9 mouse cellular contexts compared by ENCODE assay signal in genomic region chr1:87828185-87828584, GRCm38 (mm10). TPM values are rescaled to one million over a fixed set of nuclear protein-coding genes. Genes with fewer than 3 reads are reported as not detected.
A peak's percentile ranks its signal among the peaks of the same experiment; 100 is the strongest.
DNase-seq lines count a peak whose midpoint lies in the region; ATAC-seq and TF ChIP-seq lines count a peak whose summit lies in the region.
"Had no signal": no experiment of that assay in that cellular context is flagged by ENCODE, and none has a peak within 500 bp of the region (broad histone marks: within the 10 kb centered on the region; RNA-seq: fewer than 3 reads in every experiment).

No protein-coding gene starts in this region.

- H3K27me3 ChIP-seq in liver, embryonic 14.5 days (ENCODE audit: control insufficient read depth, insufficient read depth, low read length), result no peaks in the 10 kb centered on the region
- no peaks in the 10 kb centered on the region for H3K27me3 ChIP-seq in spleen, adult 2 months (ENCODE audit: control insufficient read depth, insufficient read depth, low read length)
- no peaks in the 10 kb centered on the region for H3K27me3 ChIP-seq in forebrain, postnatal 0 days (ENCODE audit: insufficient read depth, low read length)
- H3K27me3 ChIP-seq: liver, embryonic 13.5 days had no signal

- H3K4me3 ChIP-seq in gastrocnemius, adult 2 months, result no peak overlapping the region
- no peak overlapping the region for H3K4me3 ChIP-seq in liver, embryonic 14.5 days (ENCODE audit: insufficient read depth in 1 of 2, low read depth in 2 of 2, low read length in 2 of 2)
- H3K4me3 ChIP-seq in spleen, adult 2 months (ENCODE audit: extremely low read depth, insufficient read depth, insufficient read length), result peak overlapping the region; percentile 10; the same call in 1 of the 2 replicates
- no peak overlapping the region for H3K4me3 ChIP-seq in forebrain, postnatal 0 days (ENCODE audit: low read depth, low read length)
- H3K4me3 ChIP-seq: liver, embryonic 13.5 days had no signal

- intact Hi-C loops in gastrocnemius, adult 2 months (cut with DNase I), result no loop called here
- intact Hi-C loops in left cerebral cortex, postnatal 10 days (cut with DNase I), result no loop called here

- ATAC-seq in liver, embryonic 14.5 days (ENCODE audit: insufficient read depth), result no peak
- no peak for ATAC-seq in forebrain, postnatal 0 days

- peak overlapping the region; percentile 48 for H3K27ac ChIP-seq in gastrocnemius, adult 2 months
- no peak overlapping the region for H3K27ac ChIP-seq in liver, embryonic 14.5 days
- H3K27ac ChIP-seq in spleen, adult 2 months (ENCODE audit: insufficient read depth, low read length), result peak overlapping the region; percentile 98
- no peak overlapping the region for H3K27ac ChIP-seq in forebrain, postnatal 0 days (ENCODE audit: low read depth, low read length)
- H3K27ac ChIP-seq: liver, embryonic 13.5 days had no signal

- peak; percentile 67 for TF ChIP-seq POLR2A in spleen, adult 2 months (IDR thresholded peaks at IDR 0.05; ENCODE audit: low read depth, low read length)

- peaks cover 0 to 17% of the 10 kb centered on the region in 2 experiments; a peak in 2 of 4 replicates for H3K4me1 ChIP-seq in liver, embryonic 14.5 days (replicated peaks; ENCODE audit: control insufficient read depth in 2 of 2, insufficient read depth in 2 of 2, low read length in 1 of 2)
- H3K4me1 ChIP-seq in spleen, adult 2 months (ENCODE audit: control insufficient read depth, insufficient read depth, insufficient read length), result peaks cover 19% of the 10 kb centered on the region
- H3K4me1 ChIP-seq in forebrain, postnatal 0 days (ENCODE audit: insufficient read depth), result no peaks in the 10 kb centered on the region

- H3K9ac ChIP-seq in liver, embryonic 14.5 days (replicated peaks), result no peak overlapping the region
- H3K9ac ChIP-seq in forebrain, postnatal 0 days, result no peak overlapping the region
- H3K9ac ChIP-seq: liver, embryonic 13.5 days had no signal

- no peaks in the 10 kb centered on the region for H3K36me3 ChIP-seq in liver, embryonic 14.5 days (replicated peaks; ENCODE audit: control insufficient read depth, insufficient read depth, low read depth)
- H3K36me3 ChIP-seq in spleen, adult 2 months (ENCODE audit: control insufficient read depth, insufficient read depth, low read length), result no peaks in the 10 kb centered on the region
- H3K36me3 ChIP-seq in forebrain, postnatal 0 days (ENCODE audit: insufficient read depth), result no peaks in the 10 kb centered on the region
- H3K36me3 ChIP-seq: liver, embryonic 13.5 days had no signal

- TF ChIP-seq EP300 in liver, embryonic 14.5 days (IDR thresholded peaks at IDR 0.05; ENCODE audit: low read depth), result no peak

- no peak overlapping the region for H3K4me2 ChIP-seq in liver, embryonic 14.5 days (ENCODE audit: low read depth)
- no peak overlapping the region for H3K4me2 ChIP-seq in forebrain, postnatal 0 days (ENCODE audit: low read depth)
- H3K4me2 ChIP-seq: liver, embryonic 13.5 days had no signal

- TF ChIP-seq CTCF in gastrocnemius, adult 2 months (IDR thresholded peaks at IDR 0.05), result no peak
- no peak for TF ChIP-seq CTCF in liver, embryonic 14.5 days (IDR thresholded peaks at IDR 0.05; ENCODE audit: low read depth)
- no peak for TF ChIP-seq CTCF in spleen, adult 2 months (IDR thresholded peaks at IDR 0.05; ENCODE audit: extremely low read depth, insufficient read depth, insufficient read length, insufficient replicate concordance)
- no peak for TF ChIP-seq CTCF in forebrain, postnatal 0 days (IDR thresholded peaks at IDR 0.05; ENCODE audit: low read depth)

- DNase-seq in gastrocnemius, adult 2 months, result peak; percentile 31
- no peak for DNase-seq in gastrocnemius, adult 8-10 months (ENCODE audit: low spot score in 2 of 2)
- peak; percentile 45 for DNase-seq in adrenal gland, postnatal 10 days
- peak in 2 of 3 experiments; percentile 11 to 37 for DNase-seq in liver, embryonic 14.5 days (ENCODE audit: low read depth in 3 of 3, low spot score in 3 of 3)
- DNase-seq in spleen, adult 2 months (ENCODE audit: low read depth in 1 of 2, low spot score in 2 of 2), result peak; percentile 84 to 96
- no peak for DNase-seq in forebrain, postnatal 0 days
- no peak for DNase-seq in left cerebral cortex, postnatal 10 days (ENCODE audit: extremely low spot score in 1 of 2, low spot score in 2 of 2)
- DNase-seq in testis, postnatal 14 days (ENCODE audit: low spot score), result no peak
- DNase-seq: liver, embryonic 13.5 days had no signal

- 20% methylated on average over 9 of the region's 9 CpGs for WGBS in liver, embryonic 14.5 days (ENCODE audit: insufficient replicate concordance)
- 8% methylated on average over 9 of the region's 9 CpGs for WGBS in spleen, adult 2 months
- 80% methylated on average over 9 of the region's 9 CpGs for WGBS in forebrain, postnatal 0 days

- no peaks in the 10 kb centered on the region for H3K9me3 ChIP-seq in liver, embryonic 14.5 days (ENCODE audit: control insufficient read depth, low read length)
- no peaks in the 10 kb centered on the region for H3K9me3 ChIP-seq in forebrain, postnatal 0 days (ENCODE audit: low read length)
- H3K9me3 ChIP-seq: liver, embryonic 13.5 days had no signal

RNA-seq across cellular contexts. Expression of gene Sag, which starts 24.7 kb away (rescaled TPM):
- under 1 TPM; 0.17 to 0.23 TPM for total RNA-seq in gastrocnemius, adult 2 months (2021)
- total RNA-seq in gastrocnemius, adult 8-10 months (2022), result under 1 TPM in 1 of 4 experiments, not detected in 3; 0.16 TPM
- total RNA-seq in adrenal gland, postnatal 10 days (2021), result 1 to 10 TPM; 1.5 to 2.0 TPM
- 0.27 TPM in 2 replicates for polyA plus RNA-seq in liver, embryonic 14.5 days (2012; rRNA removed)
- polyA plus RNA-seq in liver, embryonic 14.5 days (2014; fragmentation: Nextera tagmentation; extraction: Ambion mirVana), result 0.56 and 0.67 TPM in 2 replicates
- polyA plus RNA-seq in spleen, adult 2 months (2012; rRNA removed), result 0.22 and 0.57 TPM in 2 replicates
- 0.76 and 1.3 TPM in 2 replicates for total RNA-seq in forebrain, postnatal 0 days (2014; rRNA removed)
- polyA plus RNA-seq in forebrain, postnatal 0 days (2015; fragmentation: Nextera tagmentation; extraction: Ambion mirVana), result 1.4 and 1.6 TPM in 2 replicates
- 1 to 10 TPM; 1.5 to 1.9 TPM for total RNA-seq in left cerebral cortex, postnatal 10 days (2021)

RNA-seq across cellular contexts. Expression of gene Dgkd, which starts 24.9 kb away (rescaled TPM):
- 10 to 100 TPM; 31.3 to 32.9 TPM for total RNA-seq in gastrocnemius, adult 2 months (2021)
- total RNA-seq in gastrocnemius, adult 8-10 months (2022), result 10 to 100 TPM; 23.4 to 30.2 (median 28.0) TPM
- total RNA-seq in adrenal gland, postnatal 10 days (2021), result 100 to 1,000 TPM; 107 to 118 TPM
- polyA plus RNA-seq in liver, embryonic 14.5 days (2012; rRNA removed), result 6.9 and 8.0 TPM in 2 replicates
- polyA plus RNA-seq in liver, embryonic 14.5 days (2014; fragmentation: Nextera tagmentation; extraction: Ambion mirVana), result 8.1 and 10.2 TPM in 2 replicates
- 62.4 and 69.4 TPM in 2 replicates for polyA plus RNA-seq in spleen, adult 2 months (2012; rRNA removed)
- 80.2 and 80.4 TPM in 2 replicates for total RNA-seq in forebrain, postnatal 0 days (2014; rRNA removed)
- polyA plus RNA-seq in forebrain, postnatal 0 days (2015; fragmentation: Nextera tagmentation; extraction: Ambion mirVana), result 30.1 and 37.1 TPM in 2 replicates
- total RNA-seq in left cerebral cortex, postnatal 10 days (2021), result 100 to 1,000 TPM; 140 to 160 TPM

Comparison
In these comparisons a context has a peak if more than half of its experiments do, and no peak if none do; other contexts are left out.
1. DNase-seq: peak in gastrocnemius, adult 2 months (single experiment), adrenal gland, postnatal 10 days (single experiment), liver, embryonic 14.5 days (2 of 3) and spleen, adult 2 months (2 of 2); none in gastrocnemius, adult 8-10 months (0 of 2), forebrain, postnatal 0 days (single experiment), left cerebral cortex, postnatal 10 days (0 of 2) and testis, postnatal 14 days (single experiment).
2. H3K27ac ChIP-seq: peak in gastrocnemius, adult 2 months (single experiment) and spleen, adult 2 months (single experiment); none in liver, embryonic 14.5 days (single experiment) and forebrain, postnatal 0 days (single experiment).